Mouse (Mus musculus) ES-Bruce4 (cell line): ENCODE data around the gene Rpsa. TPM values are rescaled to one million over a fixed set of nuclear protein-coding genes. Genes with fewer than 3 reads are reported as not detected.
A peak's percentile ranks its signal among the peaks of the same experiment; 100 is the strongest.

Experiments used
- H3K27ac ChIP-seq: 2 replicates; pipeline ENCODE4 v1.5.1; 2012; ENCODE audit warnings: low read length, inconsistent platforms; ENCODE audit not compliant: insufficient read depth
- H3K27me3 ChIP-seq: 2 replicates; pipeline ENCODE4 v1.6.1; 2012; ENCODE audit warnings: mild to moderate bottlenecking, low read length, inconsistent platforms; ENCODE audit not compliant: control insufficient read depth, poor library complexity, insufficient read depth, severe bottlenecking
- H3K36me3 ChIP-seq: 2 replicates; pipeline ENCODE4 v1.6.1; 2012; ENCODE audit warnings: inconsistent platforms, mild to moderate bottlenecking, low read length, moderate library complexity; ENCODE audit not compliant: control insufficient read depth, poor library complexity, insufficient read depth, severe bottlenecking
- H3K4me1 ChIP-seq: one replicate; pipeline ENCODE4 v1.8.1; 2011; ENCODE audit warnings: low read length; ENCODE audit not compliant: control insufficient read depth, insufficient read depth
- H3K4me3 ChIP-seq: 2 replicates; pipeline ENCODE4 v1.5.1; 2011; ENCODE audit warnings: low read depth, mild to moderate bottlenecking, low read length
- H3K9ac ChIP-seq: 2 replicates; pipeline ENCODE4 v1.6.1; 2012; ENCODE audit warnings: low read depth, mild to moderate bottlenecking, inconsistent platforms; ENCODE audit not compliant: poor library complexity, severe bottlenecking
- H3K9me3 ChIP-seq: replicated peaks from 2 replicates; pipeline ENCODE4 v1.6.1; 2012; ENCODE audit warnings: mild to moderate bottlenecking, low read length, inconsistent platforms; ENCODE audit not compliant: control insufficient read depth, poor library complexity, insufficient read depth, severe bottlenecking
- CTCF ChIP-seq: IDR thresholded peaks from one replicate; pipeline ENCODE4 v1.8.1; 2011; ENCODE audit warnings: low read depth, low read length
- EP300 ChIP-seq: IDR thresholded peaks from 2 replicates; pipeline ENCODE4 v1.6.1; 2011; ENCODE audit warnings: low read depth, low read length; ENCODE audit not compliant: insufficient read depth
- POLR2A ChIP-seq: IDR thresholded peaks from one replicate; pipeline ENCODE4 v1.8.1; 2011; ENCODE audit warnings: low read length; ENCODE audit not compliant: insufficient read depth
- polyA plus RNA-seq: library from polyadenylated mRNA; stranded (reverse); fragments of >200 nt; gene quantifications from 2 replicates; pipeline ENCODE4 v1.2.4, GENCODE M21; 2011; ENCODE audit warnings: low read depth; ENCODE audit not compliant: missing spikeins, insufficient read depth, insufficient read length

Gene Rpsa
- polyA plus RNA-seq, 1 experiment, result 2,205 TPM

DNA sequence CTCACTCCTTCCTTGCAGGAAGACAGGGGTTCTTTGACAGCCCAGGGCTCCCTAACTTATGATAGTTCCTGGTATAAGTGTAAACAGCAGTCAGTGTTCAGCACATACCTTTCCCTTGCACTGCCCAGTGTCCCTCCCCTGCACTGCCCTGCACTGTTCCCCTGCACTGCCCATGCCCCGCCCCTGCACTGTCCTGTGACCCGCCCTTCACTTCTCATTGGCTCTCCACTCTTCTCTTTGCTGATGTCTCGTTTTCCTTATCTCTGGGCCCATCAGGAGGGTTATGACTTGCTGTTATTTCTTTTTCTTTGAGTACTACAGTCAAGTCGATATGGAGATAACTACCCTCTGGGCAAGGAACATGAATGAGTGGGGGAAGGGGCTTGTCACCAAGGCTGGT is 30.6 kb downstream of the Rpsa start:
- Histone ChIP-seq H3K9me3 (no peaks in the 10 kb centered on the region), H3K36me3 (no peaks in the 10 kb centered on the region), H3K27ac (no peak overlapping the region), H3K27me3 (no peaks in the 10 kb centered on the region), H3K4me3 (no peak overlapping the region), H3K4me1 (no peaks in the 10 kb centered on the region), H3K9ac (no peak overlapping the region)
- no peak for TF ChIP-seq POLR2A
- no peak for TF ChIP-seq EP300
- no peak for TF ChIP-seq CTCF

DNA sequence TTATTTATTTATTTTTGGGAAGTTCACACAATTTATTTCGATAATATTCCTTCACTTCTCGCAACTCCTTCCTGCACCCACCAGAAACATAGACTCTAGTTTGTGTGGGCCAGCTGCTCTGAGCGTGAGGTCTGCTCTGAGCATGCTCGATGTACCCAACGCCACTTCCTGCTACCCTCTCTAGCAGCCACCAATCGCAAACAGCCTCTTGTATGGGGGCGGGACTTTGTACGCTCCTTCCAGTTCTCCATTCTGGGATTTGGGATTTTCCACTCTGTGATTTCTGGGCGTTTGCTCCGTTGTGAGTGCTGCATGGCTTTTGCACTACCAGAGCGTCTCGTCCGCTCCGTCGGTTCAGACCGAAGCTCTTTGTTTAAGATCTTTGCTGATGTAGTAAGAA is 36.4 kb downstream of the Rpsa start:
- Histone ChIP-seq H3K36me3 (no peaks in the 10 kb centered on the region), H3K9ac (0 out of 2 replicates have a peak overlapping the region, but pooled peaks have one; percentile 30)

DNA sequence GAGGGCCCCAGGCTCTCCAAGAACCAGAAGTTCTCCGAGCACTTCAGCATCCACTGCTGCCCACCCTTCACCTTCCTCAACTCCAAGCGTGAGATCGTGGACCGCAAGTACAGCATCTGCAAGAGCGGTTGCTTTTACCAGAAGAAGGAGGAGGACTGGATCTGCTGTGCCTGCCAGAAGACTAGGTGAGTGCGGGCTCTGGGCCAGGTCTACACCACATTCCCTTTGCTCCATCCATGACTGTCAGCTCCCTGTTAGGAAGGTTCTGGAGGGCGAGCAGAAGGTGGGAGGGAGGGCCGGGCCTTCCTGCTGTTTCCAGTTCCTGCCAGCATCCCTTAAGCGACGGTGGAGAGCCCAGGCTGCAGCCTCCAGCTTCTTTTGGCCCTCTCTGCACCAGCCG is 40.3 kb downstream of the Rpsa start:
- H3K9ac ChIP-seq, result peak overlapping the region; percentile 9
- H3K4me3 ChIP-seq, result peak overlapping the region; percentile 40

More for the DNA sequence above, 36.4 kb downstream of the Rpsa start:
- peak overlapping the region; percentile 69 for H3K4me3 ChIP-seq
- no peaks in the 10 kb centered on the region for H3K4me1 ChIP-seq
- 0 out of 2 replicates have a peak overlapping the region, but pooled peaks have one; percentile 17 for H3K27ac ChIP-seq
- H3K9me3 ChIP-seq, result no peaks in the 10 kb centered on the region
- TF ChIP-seq CTCF (no peak), POLR2A (peak; percentile 72), EP300 (no peak)
- H3K27me3 ChIP-seq, result no peaks in the 10 kb centered on the region

DNA sequence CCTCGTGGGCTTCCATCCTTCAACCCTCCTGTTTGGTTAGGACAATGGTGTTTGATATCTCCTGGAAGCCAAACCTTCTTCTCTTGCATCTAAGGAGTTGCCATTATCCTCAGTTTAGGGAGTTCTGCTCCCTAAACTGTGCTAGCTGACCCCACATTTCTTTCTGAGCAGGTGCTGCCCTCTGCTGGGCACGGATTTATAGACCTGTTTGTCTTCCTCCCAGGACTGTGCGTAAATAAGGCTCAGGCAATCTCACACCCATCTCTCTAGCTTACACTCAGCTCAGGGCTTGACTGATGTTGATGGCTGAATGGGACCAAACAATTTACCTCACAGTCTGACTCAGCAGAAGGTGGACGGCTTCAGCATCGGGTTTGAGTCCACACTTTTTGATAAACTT is 43.8 kb downstream of the Rpsa start:
- no peak overlapping the region for H3K27ac ChIP-seq
- H3K36me3 ChIP-seq, result no peaks in the 10 kb centered on the region
- peaks cover 2% of the 10 kb centered on the region for H3K4me1 ChIP-seq
- H3K9me3 ChIP-seq, result no peaks in the 10 kb centered on the region
- no peak for TF ChIP-seq EP300
- TF ChIP-seq CTCF, result peak; percentile 86
- no peaks in the 10 kb centered on the region for H3K27me3 ChIP-seq
- no peak overlapping the region for H3K9ac ChIP-seq
- no peak overlapping the region for H3K4me3 ChIP-seq

More for the DNA sequence above, 40.3 kb downstream of the Rpsa start:
- H3K27ac ChIP-seq, result no peak overlapping the region
- H3K36me3 ChIP-seq, result no peaks in the 10 kb centered on the region
- TF ChIP-seq POLR2A (no peak), EP300 (no peak), CTCF (no peak)
- no peaks in the 10 kb centered on the region for H3K9me3 ChIP-seq
- H3K4me1 ChIP-seq, result no peaks in the 10 kb centered on the region
- H3K27me3 ChIP-seq, result no peaks in the 10 kb centered on the region

DNA sequence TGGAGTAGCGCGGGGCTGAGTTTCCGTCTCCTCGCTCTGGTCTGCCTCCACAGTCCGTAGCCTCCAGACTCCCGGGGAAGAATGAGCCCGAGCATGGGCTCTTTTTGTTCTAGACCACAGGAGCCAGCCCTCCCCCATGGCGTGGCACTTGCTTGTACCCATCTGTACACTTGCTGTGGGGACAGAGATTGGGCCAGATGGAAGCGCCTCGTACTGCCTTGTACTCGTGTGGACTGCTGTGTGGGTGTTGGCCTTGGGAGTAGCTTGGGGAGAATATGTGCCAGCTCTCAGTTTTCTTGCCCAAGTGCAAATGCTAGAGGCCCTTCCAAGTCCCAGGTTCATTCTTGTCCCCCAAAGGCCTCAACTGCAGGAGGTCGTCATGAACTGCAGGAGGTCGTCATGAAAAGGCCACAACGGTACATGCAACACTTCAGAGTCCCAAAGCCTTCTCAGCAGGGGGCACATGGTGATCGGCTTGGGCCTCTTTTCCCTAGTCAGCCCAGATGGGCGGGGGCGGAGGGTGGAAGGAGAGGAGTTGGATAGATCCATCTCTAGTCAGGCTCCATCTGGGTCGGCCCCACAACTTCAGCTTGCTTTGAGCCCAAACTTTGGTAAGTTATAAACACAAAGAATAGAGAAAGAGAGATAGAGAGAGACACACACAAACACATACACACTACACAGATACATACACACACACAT is 47.1 kb downstream of the Rpsa start:
- Histone ChIP-seq H3K9ac (no peak overlapping the region), H3K36me3 (no peaks in the 10 kb centered on the region), H3K27me3 (no peaks in the 10 kb centered on the region), H3K4me3 (0 out of 2 replicates have a peak overlapping the region, but pooled peaks have one; percentile 14), H3K9me3 (no peaks in the 10 kb centered on the region), H3K4me1 (peaks cover 2% of the 10 kb centered on the region), H3K27ac (no peak overlapping the region)
- TF ChIP-seq CTCF (no peak), EP300 (no peak), POLR2A (no peak)

DNA sequence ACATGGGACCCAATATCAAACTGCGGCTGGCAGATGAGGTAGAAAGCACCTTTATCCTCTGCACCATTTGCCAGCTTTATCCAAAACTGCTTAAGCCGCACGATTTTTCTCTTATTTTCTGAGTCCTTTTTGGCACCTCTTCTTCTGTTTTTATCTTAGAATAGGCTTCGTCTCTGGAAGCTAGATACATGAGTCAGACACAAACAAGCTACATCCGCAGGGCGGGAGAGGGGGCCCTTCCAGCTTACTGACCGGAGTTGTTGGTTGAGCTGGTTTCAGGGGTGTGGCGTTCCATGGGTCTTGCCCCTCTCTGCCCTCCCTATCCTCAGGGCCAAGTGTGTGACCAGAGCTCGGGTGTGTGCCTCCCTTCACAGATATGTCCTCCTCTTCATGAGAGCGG is 51.3 kb downstream of the Rpsa start:
- TF ChIP-seq CTCF (no peak), EP300 (no peak), POLR2A (no peak)
- H3K9me3 ChIP-seq, result no peaks in the 10 kb centered on the region
- H3K27ac ChIP-seq, result no peak overlapping the region
- peaks cover 2% of the 10 kb centered on the region for H3K4me1 ChIP-seq
- no peak overlapping the region for H3K9ac ChIP-seq
- no peaks in the 10 kb centered on the region for H3K27me3 ChIP-seq
- H3K36me3 ChIP-seq, result no peaks in the 10 kb centered on the region
- H3K4me3 ChIP-seq, result no peak overlapping the region

Other genes starting within 250 kb of the Rpsa start
- 103 and 107 TPM in 2 replicates for gene Wdr48, start 232.8 kb upstream of the Rpsa start, polyA plus RNA-seq
- gene Gorasp1, start 190.1 kb upstream of the Rpsa start, polyA plus RNA-seq, result 7.2 and 9.2 TPM in 2 replicates
- 0.93 and 1.2 TPM in 2 replicates for gene Ttc21a, start 190.1 kb upstream of the Rpsa start, polyA plus RNA-seq
- 28.4 and 39.7 TPM in 2 replicates for gene Csrnp1, start 143.0 kb upstream of the Rpsa start, polyA plus RNA-seq
- gene Xirp1, start 104.1 kb upstream of the Rpsa start, polyA plus RNA-seq, result not detected in 2 replicates
- gene Cx3cr1, start 57.8 kb upstream of the Rpsa start, polyA plus RNA-seq, result not detected in 2 replicates
- not detected in 2 replicates for gene Ccr8, start 35.6 kb upstream of the Rpsa start, polyA plus RNA-seq
- 15.3 and 15.7 TPM in 2 replicates for gene Slc25a38, start 17.3 kb upstream of the Rpsa start, polyA plus RNA-seq
- 7.3 and 10.3 TPM in 2 replicates for gene Mobp, start 22.0 kb downstream of the Rpsa start, polyA plus RNA-seq
- 0.24 TPM in 1 of 2 replicates, not detected in the other for gene Myrip, start 173.8 kb downstream of the Rpsa start, polyA plus RNA-seq